Mouse (Mus musculus) central nervous system, embryonic 11.5 days (tissue): ENCODE data around the gene Urm1. TPM values are rescaled to one million over a fixed set of nuclear protein-coding genes. Genes with fewer than 3 reads are reported as not detected.

Source experiments
- polyA plus RNA-seq: library from polyadenylated mRNA; depleted of rRNA; stranded (reverse); fragments of >200 nt; gene quantifications from 2 replicates; pipeline ENCODE4 v1.2.3, GENCODE M21; 2012; rRNA removed

Urm1 gene
- 42.0 and 55.3 TPM in 2 replicates for polyA plus RNA-seq

DNA sequence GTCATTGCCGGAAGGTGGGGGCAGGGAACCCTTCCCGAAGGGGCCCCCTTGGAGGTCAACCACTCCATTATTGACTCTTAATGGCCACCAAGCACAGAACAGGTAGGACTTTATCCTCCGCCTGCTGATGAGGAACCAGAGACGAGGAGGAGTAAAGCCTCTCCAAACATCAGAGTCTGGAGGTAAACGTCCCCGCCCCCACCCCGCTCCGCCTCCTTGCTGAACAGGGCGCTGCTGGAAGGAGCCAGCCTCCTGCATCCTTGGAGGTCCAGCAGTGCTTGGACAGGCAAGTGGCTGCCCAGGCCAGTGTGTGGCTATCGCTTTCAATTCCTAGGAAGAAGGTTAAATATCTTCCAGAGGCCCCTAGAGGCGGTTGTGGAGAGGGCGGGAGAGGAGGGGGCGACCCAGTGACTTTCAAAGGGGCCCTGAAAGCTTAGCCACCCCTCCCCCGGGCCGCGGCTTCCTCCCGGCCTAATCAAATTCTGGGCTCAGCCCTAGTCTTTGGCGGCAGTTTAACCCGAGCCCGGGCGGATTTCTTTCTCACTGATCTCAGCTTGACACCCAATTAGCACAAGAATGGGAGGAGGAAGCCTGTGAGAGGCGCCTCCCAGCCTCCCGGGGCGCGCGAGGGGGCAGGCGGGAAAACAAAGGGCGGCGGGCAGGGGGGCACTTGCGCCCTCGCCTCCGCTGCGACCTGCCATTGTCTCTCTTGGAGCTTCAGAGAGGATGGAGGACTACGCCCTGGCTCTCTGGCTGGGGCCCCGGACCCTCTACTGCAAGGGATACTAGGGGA lies at the start of gene Urm1:
Urm1 (plus strand) TSS at position 51 of the 793 bp plus-strand sequence.

DNA sequence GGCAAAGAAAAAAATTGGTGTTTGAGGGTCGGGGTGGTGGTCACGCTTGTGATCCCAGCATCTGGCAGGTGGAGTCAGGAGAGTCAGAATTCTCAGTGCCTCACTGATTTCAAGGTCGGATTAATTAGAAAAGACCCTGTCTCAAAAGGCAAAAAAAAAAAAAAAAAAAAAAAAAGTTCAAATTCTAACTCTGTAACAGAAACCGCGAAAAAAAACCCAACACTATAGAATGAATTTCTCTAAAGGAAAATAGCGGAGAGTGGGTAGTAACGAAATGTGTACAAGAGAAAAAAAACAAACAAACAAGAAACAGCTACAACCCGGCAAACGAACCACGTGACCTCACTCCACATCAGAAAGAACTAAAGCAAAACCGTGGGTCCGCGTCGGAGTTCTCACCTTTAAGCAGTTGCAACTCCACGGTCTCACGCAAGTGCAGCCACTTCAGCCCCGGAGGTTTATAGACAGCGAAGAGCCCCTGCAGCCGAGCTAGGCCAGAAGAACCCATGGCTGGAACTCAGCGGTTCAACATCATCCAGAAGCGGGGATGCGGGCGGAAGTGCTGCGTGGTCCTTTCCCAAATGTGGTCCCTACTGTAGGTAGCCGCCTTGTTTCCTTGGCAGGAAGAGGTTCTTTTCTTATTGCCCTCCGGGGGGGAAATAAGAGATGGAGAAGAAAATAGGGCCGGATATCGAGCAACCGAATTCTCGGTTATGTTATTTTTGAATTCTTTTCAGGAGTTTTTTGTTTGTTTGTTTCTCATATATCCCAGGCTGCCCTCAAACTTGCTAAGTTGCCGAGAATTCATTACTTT lies 32.6 kb upstream of the Urm1 start, which contains the start of gene Coq4:
Coq4 (plus strand) TSS at position 390 of the 814 bp plus-strand sequence.

DNA sequence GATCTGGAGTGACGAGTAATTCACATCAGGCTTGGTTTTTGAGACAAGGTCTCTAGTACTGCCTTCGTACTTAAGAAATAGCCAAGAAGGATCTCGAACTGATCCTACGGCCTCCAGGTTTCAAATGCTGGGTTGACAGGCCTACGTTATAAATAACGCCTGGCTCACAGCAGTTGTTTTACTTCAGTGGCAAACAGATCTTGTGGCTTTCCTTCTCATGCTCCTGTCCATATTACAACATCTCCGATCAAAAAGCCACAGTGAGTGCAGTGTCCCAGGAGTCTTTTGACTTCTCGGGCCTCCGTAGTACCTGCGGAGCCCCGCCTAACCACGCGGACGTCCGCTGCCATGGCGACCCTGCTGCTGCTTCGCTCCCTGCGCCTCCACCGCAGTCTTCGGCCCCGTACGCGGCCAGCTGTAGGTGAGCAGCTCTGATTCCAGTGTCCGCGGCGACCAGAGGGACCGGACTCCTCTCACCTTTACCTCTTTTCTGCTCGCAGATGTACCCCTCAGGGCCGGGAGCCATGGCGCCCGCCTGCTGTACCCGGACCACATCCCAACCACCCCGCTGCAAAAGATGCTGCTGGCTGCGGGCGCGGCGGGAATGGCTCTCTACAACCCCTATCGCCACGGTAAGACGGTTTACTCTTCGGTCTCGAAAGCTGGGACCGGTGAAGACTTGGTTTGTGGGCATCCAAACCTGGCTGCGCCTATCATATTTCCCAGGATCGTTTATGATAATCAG lies 31.8 kb upstream of the Urm1 start, which contains the start of gene Trub2:
Trub2 (minus strand) TSS at position 566 of the 745 bp plus-strand sequence.

DNA sequence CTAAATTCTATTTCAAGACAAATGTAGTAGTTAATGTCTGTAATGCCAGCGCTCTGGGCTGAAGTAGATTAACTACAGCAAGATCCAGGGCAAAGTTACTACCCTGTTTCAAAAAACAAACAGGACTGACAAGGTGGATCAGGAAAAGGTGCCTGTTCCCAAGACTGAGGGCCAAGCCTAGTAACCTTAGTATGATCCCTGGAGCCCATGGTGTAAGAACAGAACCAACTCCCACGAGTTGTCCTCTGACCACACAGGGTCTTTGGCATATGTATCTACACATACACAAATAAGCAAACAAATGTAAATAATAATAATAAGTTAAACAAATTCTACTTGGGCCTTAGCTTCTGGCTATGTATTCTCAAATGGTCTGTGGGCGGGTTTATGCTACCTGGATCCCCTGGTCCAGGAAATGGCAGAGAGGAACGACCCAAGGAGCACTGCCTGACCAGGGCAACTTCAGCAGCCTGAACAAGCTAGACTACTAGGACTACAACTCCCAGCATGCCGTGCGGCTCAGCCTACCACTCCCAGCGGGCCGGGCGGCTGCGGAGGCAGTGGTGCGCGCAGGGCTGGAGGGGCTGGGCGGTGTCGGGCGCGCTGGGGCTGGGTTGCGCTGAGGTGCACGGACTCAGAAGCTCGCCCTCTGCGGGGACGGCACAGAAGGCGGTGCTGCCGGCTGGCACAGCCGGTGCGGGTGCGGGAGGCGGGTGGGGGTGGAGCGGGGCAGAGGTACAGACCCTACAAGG lies 17.6 kb upstream of the Urm1 start, which contains the start of gene Slc27a4:
Slc27a4 (plus strand) TSS at position 560 of the 752 bp plus-strand sequence.

GRCm38 (mm10) chr2:29868949-29869645 lies 49.2 kb downstream of the Urm1 start, which contains the start of gene Cercam:
Gene Cercam, plus strand, starts transcription at chr2:29869164.

GRCm38 (mm10) chr2:29889066-29889944 lies 69.4 kb downstream of the Urm1 start, which contains the start of gene Odf2:
Gene Odf2, plus strand, starts transcription at chr2:29889221.

Other genes starting within 250 kb of the Urm1 start
- gene Rapgef1, start 200.4 kb upstream of the Urm1 start, polyA plus RNA-seq, result 48.0 and 51.9 TPM in 2 replicates
- 0.11 and 0.12 TPM in 2 replicates for gene Gm13420, start 68.4 kb upstream of the Urm1 start, polyA plus RNA-seq
- 0.20 TPM in 1 of 2 replicates, not detected in the other for gene Gm13547, start 60.8 kb upstream of the Urm1 start, polyA plus RNA-seq
- gene Coq4, start 32.6 kb upstream of the Urm1 start, polyA plus RNA-seq, result 24.5 and 33.0 TPM in 2 replicates
- 53.7 and 59.3 TPM in 2 replicates for gene Trub2, start 31.6 kb upstream of the Urm1 start, polyA plus RNA-seq
- 22.4 and 24.8 TPM in 2 replicates for gene Slc27a4, start 17.4 kb upstream of the Urm1 start, polyA plus RNA-seq
- gene Cercam, start 49.1 kb downstream of the Urm1 start, polyA plus RNA-seq, result 22.9 and 23.2 TPM in 2 replicates
- gene Odf2, start 69.1 kb downstream of the Urm1 start, polyA plus RNA-seq, result 106 and 132 TPM in 2 replicates
- gene Gle1, start 115.4 kb downstream of the Urm1 start, polyA plus RNA-seq, result 40.0 and 50.5 TPM in 2 replicates
- gene Sptan1, start 145.5 kb downstream of the Urm1 start, polyA plus RNA-seq, result 265 and 291 TPM in 2 replicates
- 31.5 and 32.4 TPM in 2 replicates for gene Wdr34, start 228.8 kb downstream of the Urm1 start, polyA plus RNA-seq
- 683 and 2,388 TPM in 2 replicates for gene Set, start 237.3 kb downstream of the Urm1 start, polyA plus RNA-seq